In the genomic region with DNA sequence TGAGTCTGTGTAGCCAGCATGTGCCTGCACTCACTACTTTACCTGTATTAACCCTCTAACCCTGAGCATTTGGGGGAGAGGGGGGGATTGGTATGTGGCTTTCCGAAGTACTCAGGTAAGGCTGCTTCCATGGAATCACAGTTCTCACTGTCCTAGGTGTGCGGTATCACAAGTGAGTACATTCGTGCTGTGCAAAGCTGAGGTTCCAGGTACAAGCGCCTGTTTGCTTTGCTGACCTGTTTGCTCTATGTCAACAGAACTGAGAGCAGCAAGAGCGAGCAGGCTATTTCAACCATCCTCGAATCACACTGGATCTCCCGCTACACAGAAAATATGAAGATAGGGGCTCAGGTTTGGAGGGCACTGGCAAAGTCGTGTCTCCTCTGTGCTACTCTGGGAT, we compare ENCODE assay signal across 23 mouse cellular contexts. TPM values are rescaled to one million over a fixed set of nuclear protein-coding genes. Genes with fewer than 3 reads are reported as not detected.
"Had no signal": no experiment of that assay in that cellular context is flagged by ENCODE, and none has a peak within 500 bp of the region (broad histone marks: within the 10 kb centered on the region; RNA-seq: fewer than 3 reads in every experiment).

A gene (plus strand): TSS at position 253 of the 400 bp plus-strand sequence.

- DNase-seq: kidney, adult 18-20 months; kidney, adult 9 months; kidney, postnatal 14 days; kidney, postnatal 4 days; lung, adult 18-20 months; lung, postnatal 10 days; lung, postnatal 36 days; midbrain, embryonic 14.5 days; retina, postnatal 1 day; thymus, postnatal 25 days had no signal

- H3K4me3 ChIP-seq: limb, embryonic 10.5 days; limb, embryonic 13.5 days; lung, embryonic 15.5 days; megakaryocyte, embryonic 14.5 days; midbrain, embryonic 10.5 days; neural tube, embryonic 13.5 days had no signal

- H3K9ac ChIP-seq: limb, embryonic 13.5 days; lung, embryonic 15.5 days; neural tube, embryonic 13.5 days had no signal

- ATAC-seq: inflammation-experienced regulatory T-cells, adult 6 months; intestine, embryonic 16.5 days had no signal

- H3K36me3 ChIP-seq: limb, embryonic 10.5 days; limb, embryonic 13.5 days; lung, embryonic 15.5 days; midbrain, embryonic 10.5 days; neural tube, embryonic 13.5 days had no signal

- H3K4me2 ChIP-seq: limb, embryonic 13.5 days; lung, embryonic 15.5 days; neural tube, embryonic 13.5 days had no signal

- H3K27ac ChIP-seq: limb, embryonic 10.5 days; limb, embryonic 13.5 days; lung, embryonic 15.5 days; midbrain, embryonic 10.5 days; neural tube, embryonic 13.5 days had no signal

- H3K27me3 ChIP-seq: lung, embryonic 15.5 days; megakaryocyte, embryonic 14.5 days; neural tube, embryonic 13.5 days had no signal

- H3K9me3 ChIP-seq: limb, embryonic 10.5 days; limb, embryonic 13.5 days; lung, embryonic 15.5 days; neural tube, embryonic 13.5 days had no signal

- H3K4me1 ChIP-seq: limb, embryonic 13.5 days; lung, embryonic 15.5 days; megakaryocyte, embryonic 14.5 days had no signal

RNA-seq across cellular contexts. Expression of the gene that starts here (rescaled TPM):
- total RNA-seq: layer of hippocampus, adult 18-20 months; neutrophil, adult 5-6 weeks had no signal
- polyA plus RNA-seq: inflammation-experienced regulatory T-cells, adult 6 months; limb, embryonic 10.5 days; limb, embryonic 13.5 days; midbrain, embryonic 14.5 days; neural tube, embryonic 13.5 days; small intestine, adult 2 months; spleen, adult 2 months; urinary bladder, adult 2 months had no signal
